Mouse (Mus musculus) megakaryocyte, embryonic 14.5 days (primary cell): ENCODE measurements around the gene Ccdc124.

Experiments
- FLI1 ChIP-seq: IDR thresholded peaks from 2 replicates; pipeline ENCODE4 v1.6.1; 2012; ENCODE audit warnings: low read length, inconsistent platforms, mixed read lengths
- GATA1 ChIP-seq: IDR thresholded peaks from 3 replicates; pipeline ENCODE4 v1.6.1; 2012; ENCODE audit warnings: mixed read lengths, low read length, inconsistent platforms, borderline replicate concordance

- TF ChIP-seq GATA1 (no peak), FLI1 (no peak)
Measured at GRCm38 (mm10) chr8:70856028-70856427, 17.7 kb downstream of the Ccdc124 start.
